Mouse (Mus musculus): ENCODE data around the gene Psmb9.

DNA sequence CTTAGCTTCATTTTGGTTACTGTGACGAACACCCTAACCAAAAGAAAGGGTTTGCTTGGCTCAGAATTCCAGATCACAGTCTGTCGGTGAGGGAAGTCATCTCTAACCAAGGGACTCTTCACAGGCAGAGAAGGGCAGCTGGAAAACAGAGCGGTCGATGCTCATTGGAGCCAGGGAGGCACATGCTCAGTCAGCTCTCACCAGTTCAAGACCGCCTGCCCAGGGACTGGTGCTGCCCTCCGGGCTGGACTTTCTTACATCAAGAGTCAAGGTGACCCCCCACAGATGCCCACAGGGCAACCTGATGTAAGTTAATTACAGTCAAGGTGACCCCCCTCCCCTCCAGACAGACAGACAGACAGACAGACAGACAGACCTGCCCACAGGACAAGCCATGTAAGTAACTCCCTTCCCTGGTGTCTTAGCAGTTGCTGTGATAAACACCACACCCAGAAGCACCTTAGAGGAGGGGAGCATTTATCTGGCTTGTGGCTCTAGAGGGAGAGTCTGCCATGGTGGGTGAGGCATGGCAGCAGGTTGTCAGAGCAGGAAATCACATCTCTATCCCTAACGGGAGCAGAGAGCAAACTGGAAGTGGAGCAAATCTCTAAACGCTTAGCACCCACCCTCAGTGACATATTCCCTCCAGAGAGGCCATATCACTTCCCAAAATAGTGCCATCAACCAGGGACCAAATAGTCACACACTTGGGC is 29.8 kb upstream of the Psmb9 start:
- TF ChIP-seq CTCF (IDR thresholded peaks at IDR 0.05; ENCODE audit: borderline replicate concordance, control insufficient read depth, extremely low read depth, insufficient read depth, low read length, poor library complexity) (no peak), POLR2A (IDR thresholded peaks at IDR 0.05; ENCODE audit: control insufficient read depth, extremely low read depth, insufficient read depth, low read length, poor library complexity) (no peak)
